Mouse (Mus musculus) liver, embryonic 15.5 days (tissue): ENCODE measurements around the gene Ddx18. TPM values are rescaled to one million over a fixed set of nuclear protein-coding genes. Genes with fewer than 3 reads are reported as not detected.

Experiments used
- ATAC-seq: fragments of 200-750 bp; cut with Nextera tagmentation; 2 replicates; pipeline ENCODE4 v1.8.0; 2017; ENCODE audit warnings: moderate number of reproducible peaks, mild to moderate bottlenecking, moderate library complexity; ENCODE audit not compliant: insufficient read depth
- H3K27ac ChIP-seq: fragments of 300-500 bp; sonication (generic); replicated peaks from 2 replicates; pipeline ENCODE4 v1.5.1; 2015; ENCODE audit warnings: mild to moderate bottlenecking, inconsistent platforms
- H3K27me3 ChIP-seq: fragments of 300-500 bp; sonication (generic); 2 replicates; pipeline ENCODE4 v1.6.1; 2015; ENCODE audit warnings: mild to moderate bottlenecking, inconsistent platforms
- H3K36me3 ChIP-seq: fragments of 300-500 bp; sonication (generic); replicated peaks from 2 replicates; pipeline ENCODE4 v1.6.1; 2015; ENCODE audit warnings: moderate library complexity, mild to moderate bottlenecking, inconsistent platforms
- H3K4me1 ChIP-seq: fragments of 300-500 bp; sonication (generic); replicated peaks from 2 replicates; pipeline ENCODE4 v1.6.1; 2015; ENCODE audit warnings: inconsistent platforms
- H3K4me2 ChIP-seq: fragments of 300-500 bp; sonication (generic); 2 replicates; pipeline ENCODE4 v1.6.1; 2015; ENCODE audit warnings: moderate library complexity, mild to moderate bottlenecking, inconsistent platforms
- H3K4me3 ChIP-seq: fragments of 300-500 bp; sonication (generic); replicated peaks from 2 replicates; pipeline ENCODE4 v1.5.1; 2015; ENCODE audit warnings: mild to moderate bottlenecking, inconsistent platforms
- H3K9ac ChIP-seq: fragments of 300-500 bp; sonication (generic); 2 replicates; pipeline ENCODE4 v1.6.1; 2015; ENCODE audit warnings: moderate library complexity, mild to moderate bottlenecking, inconsistent platforms
- H3K9me3 ChIP-seq: fragments of 300-500 bp; sonication (generic); replicated peaks from 2 replicates; pipeline ENCODE4 v1.6.1; 2016; ENCODE audit warnings: inconsistent platforms
- WGBS: fragments of 180-500 bp; shearing (Covaris S2); methylation state at CpG from one replicate; pipeline ENCODE4 v1.1.7; 2015; ENCODE audit warnings: mixed read lengths; ENCODE audit not compliant: insufficient replicate concordance; 5-methylcytosine and 5-hydroxymethylcytosine counted together
- polyA plus RNA-seq: library from polyadenylated mRNA; unstranded; fragments of >200 nt; fragmentation: Nextera tagmentation; extraction: Ambion mirVana; gene quantifications from 2 replicates; pipeline ENCODE4 v1.2.1, GENCODE M21; 2015

The Ddx18 gene
- polyA plus RNA-seq, 1 experiment from 2014 or later = 25.7 TPM

- no peak for ATAC-seq
- Histone ChIP-seq H3K9me3 (no peaks in the 10 kb centered on the region), H3K27ac (no peak overlapping the region), H3K27me3 (peaks cover 35% of the 10 kb centered on the region), H3K4me2 (no peak overlapping the region), H3K9ac (no peak overlapping the region), H3K4me3 (no peak overlapping the region), H3K36me3 (no peaks in the 10 kb centered on the region), H3K4me1 (no peaks in the 10 kb centered on the region)
- WGBS = 39% methylated on average over 17 of the region's 17 CpGs
Measured at GRCm38 (mm10) chr1:121527061-121527460, 40.7 kb downstream of the Ddx18 start.

DNA sequence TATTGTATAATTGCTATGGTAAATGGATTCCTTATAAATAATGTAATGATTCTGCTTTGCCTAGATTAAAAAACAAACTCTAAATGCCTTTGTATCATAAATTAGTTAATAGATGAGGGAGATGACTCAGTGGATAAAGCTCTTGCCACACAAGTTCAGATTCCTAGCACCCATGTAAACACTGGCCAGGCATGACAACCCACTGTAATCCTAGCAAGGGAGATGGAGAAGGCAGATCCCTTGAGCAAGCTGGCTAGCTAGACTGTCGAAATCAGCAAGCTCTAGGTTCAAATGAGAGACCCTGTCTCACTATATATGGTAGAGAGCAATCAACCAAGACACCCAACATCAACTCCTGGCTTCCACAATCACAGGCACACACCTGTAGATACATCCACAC, 49.2 kb downstream of the Ddx18 start:
- Histone ChIP-seq H3K27ac (no peak overlapping the region), H3K27me3 (no peaks in the 10 kb centered on the region), H3K9ac (no peak overlapping the region), H3K9me3 (no peaks in the 10 kb centered on the region), H3K36me3 (no peaks in the 10 kb centered on the region), H3K4me3 (no peak overlapping the region), H3K4me2 (no peak overlapping the region), H3K4me1 (no peaks in the 10 kb centered on the region)
- 38% methylated on average over 1 of the region's 1 CpGs for WGBS
- no peak for ATAC-seq

- no peak overlapping the region for H3K4me2 ChIP-seq
- H3K27me3 ChIP-seq = no peaks in the 10 kb centered on the region
- no peak for ATAC-seq
- H3K4me1 ChIP-seq = no peaks in the 10 kb centered on the region
- H3K27ac ChIP-seq = no peak overlapping the region
- WGBS = 70% methylated on average over 2 of the region's 2 CpGs
- no peak overlapping the region for H3K4me3 ChIP-seq
- H3K36me3 ChIP-seq = no peaks in the 10 kb centered on the region
- H3K9me3 ChIP-seq = no peaks in the 10 kb centered on the region
- no peak overlapping the region for H3K9ac ChIP-seq
Measured at GRCm38 (mm10) chr1:121511966-121512365, 55.8 kb downstream of the Ddx18 start.

GRCm38 (mm10) chr1:121511186-121511585, 56.6 kb downstream of the Ddx18 start:
- no peak for ATAC-seq

GRCm38 (mm10) chr1:121510420-121511140, 57.2 kb downstream of the Ddx18 start:
- Histone ChIP-seq H3K9me3 (no peaks in the 10 kb centered on the region), H3K4me1 (no peaks in the 10 kb centered on the region), H3K4me2 (no peak overlapping the region), H3K36me3 (no peaks in the 10 kb centered on the region), H3K27me3 (no peaks in the 10 kb centered on the region), H3K4me3 (no peak overlapping the region), H3K9ac (no peak overlapping the region), H3K27ac (no peak overlapping the region)
- ATAC-seq = no peak
- WGBS = 74% methylated on average over 19 of the region's 19 CpGs

More at GRCm38 (mm10) chr1:121511186-121511585, 56.6 kb downstream of the Ddx18 start:
- 73% methylated on average over 2 of the region's 2 CpGs for WGBS
- Histone ChIP-seq H3K4me2 (no peak overlapping the region), H3K4me1 (no peaks in the 10 kb centered on the region), H3K27me3 (no peaks in the 10 kb centered on the region), H3K36me3 (no peaks in the 10 kb centered on the region), H3K4me3 (no peak overlapping the region), H3K9me3 (no peaks in the 10 kb centered on the region), H3K9ac (no peak overlapping the region), H3K27ac (no peak overlapping the region)

GRCm38 (mm10) chr1:121508729-121509128, 59.1 kb downstream of the Ddx18 start:
- H3K4me2 ChIP-seq = no peak overlapping the region
- H3K4me1 ChIP-seq = no peaks in the 10 kb centered on the region
- WGBS = 35% methylated on average over 2 of the region's 2 CpGs
- H3K4me3 ChIP-seq = no peak overlapping the region
- H3K27me3 ChIP-seq = no peaks in the 10 kb centered on the region
- no peaks in the 10 kb centered on the region for H3K9me3 ChIP-seq
- H3K9ac ChIP-seq = no peak overlapping the region
- H3K36me3 ChIP-seq = no peaks in the 10 kb centered on the region
- ATAC-seq = no peak
- no peak overlapping the region for H3K27ac ChIP-seq

Other genes starting within 250 kb of the Ddx18 start
- gene Insig2, start 235.4 kb downstream of the Ddx18 start, polyA plus RNA-seq = 9.6 and 9.7 TPM in 2 replicates
- 2.5 and 3.0 TPM in 2 replicates for gene Ccdc93, start 136.9 kb downstream of the Ddx18 start, polyA plus RNA-seq
- gene Htr5b, start 39.5 kb downstream of the Ddx18 start, polyA plus RNA-seq = not detected in 2 replicates